Mouse (Mus musculus) megakaryocyte progenitor cell, adult 5-6 weeks (primary cell): Measurements from ENCODE around the gene Mphosph10. TPM values are rescaled to one million over a fixed set of nuclear protein-coding genes. Genes with fewer than 3 reads are reported as not detected.

ENCODE experiments used
- ATAC-seq: replicated peaks from 2 replicates; pipeline ENCODE4 v1.8.0; 2016; ENCODE audit warnings: mild to moderate bottlenecking, moderate TSS enrichment, inconsistent platforms; ENCODE audit not compliant: poor library complexity
- total RNA-seq, 2 experiments: library from RNA; stranded (forward) in 1 of 2; stranded (reverse) in 1 of 2; fragments of 157-497, 149-512 nt in 1 of 2; fragments of 200-1000 nt in 1 of 2; gene quantifications; 2 replicates each; pipeline versions ENCODE4 v1.2.3 to v1.2.4; 2015 to 2017

The Mphosph10 gene
- total RNA-seq (2015) (99.9 and 108 TPM in 2 replicates), total RNA-seq (2017) (130 and 173 TPM in 2 replicates)

DNA sequence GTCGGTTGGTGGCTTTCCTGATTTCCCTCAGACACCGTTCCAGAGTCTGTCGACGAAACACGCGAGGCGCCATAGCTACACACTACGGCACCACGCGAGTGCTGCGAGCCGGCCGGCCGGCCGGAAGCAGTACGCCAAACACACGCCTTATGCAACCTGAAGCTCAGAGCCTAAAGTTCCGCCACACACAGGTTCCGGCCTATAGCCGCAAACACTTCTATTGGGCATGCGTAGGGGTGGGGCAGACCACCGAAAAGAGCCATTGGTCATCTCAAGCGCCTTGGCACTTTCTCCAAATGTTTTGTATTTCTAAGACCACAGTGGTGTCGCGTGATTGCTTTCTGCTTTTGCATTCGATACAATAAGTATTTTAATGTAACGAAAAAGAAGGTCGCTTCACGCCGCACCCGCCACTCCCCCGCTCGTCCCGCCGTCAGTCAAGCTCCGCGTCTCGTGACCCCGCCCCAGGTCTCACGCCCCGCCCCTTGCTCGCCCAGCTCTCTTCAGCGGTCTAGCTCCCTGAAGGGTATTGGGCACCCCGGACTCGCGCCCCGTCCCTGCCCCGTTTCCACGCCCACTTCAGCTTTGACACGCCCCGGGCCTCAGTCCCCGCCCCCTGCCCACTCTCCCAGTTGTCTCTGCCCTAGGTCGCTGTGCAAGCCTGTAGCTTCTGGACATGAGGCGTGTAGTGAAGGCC is at the start of gene Mphosph10, which contains the start of gene Mcee:
TSS of gene Mphosph10 (minus strand) at position 147 of the 697 bp plus-strand sequence.
TSS of gene Mcee (plus strand) at position 486 of the 697 bp plus-strand sequence.
- peak; percentile 90 for ATAC-seq

DNA sequence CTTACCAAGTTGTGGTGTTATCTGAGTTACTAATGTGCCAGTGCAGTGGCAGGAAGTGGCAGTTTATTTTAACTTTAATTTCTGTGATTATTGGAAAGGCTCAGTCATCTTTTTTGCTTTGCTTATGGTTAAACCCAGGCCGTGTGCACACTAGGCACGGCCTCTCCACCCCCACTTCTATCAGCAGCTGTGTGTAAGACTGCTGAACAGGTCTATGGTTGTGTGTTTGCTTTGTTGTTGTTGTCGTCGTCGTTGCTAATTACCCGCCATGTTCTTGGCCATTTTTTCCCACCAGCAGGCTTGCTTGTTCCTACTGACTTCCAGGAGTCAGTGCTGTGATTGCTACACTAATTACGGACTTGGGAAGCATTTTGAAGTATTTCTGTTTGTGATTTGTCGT is 48.5 kb upstream of the Mphosph10 start:
- no peak for ATAC-seq

DNA sequence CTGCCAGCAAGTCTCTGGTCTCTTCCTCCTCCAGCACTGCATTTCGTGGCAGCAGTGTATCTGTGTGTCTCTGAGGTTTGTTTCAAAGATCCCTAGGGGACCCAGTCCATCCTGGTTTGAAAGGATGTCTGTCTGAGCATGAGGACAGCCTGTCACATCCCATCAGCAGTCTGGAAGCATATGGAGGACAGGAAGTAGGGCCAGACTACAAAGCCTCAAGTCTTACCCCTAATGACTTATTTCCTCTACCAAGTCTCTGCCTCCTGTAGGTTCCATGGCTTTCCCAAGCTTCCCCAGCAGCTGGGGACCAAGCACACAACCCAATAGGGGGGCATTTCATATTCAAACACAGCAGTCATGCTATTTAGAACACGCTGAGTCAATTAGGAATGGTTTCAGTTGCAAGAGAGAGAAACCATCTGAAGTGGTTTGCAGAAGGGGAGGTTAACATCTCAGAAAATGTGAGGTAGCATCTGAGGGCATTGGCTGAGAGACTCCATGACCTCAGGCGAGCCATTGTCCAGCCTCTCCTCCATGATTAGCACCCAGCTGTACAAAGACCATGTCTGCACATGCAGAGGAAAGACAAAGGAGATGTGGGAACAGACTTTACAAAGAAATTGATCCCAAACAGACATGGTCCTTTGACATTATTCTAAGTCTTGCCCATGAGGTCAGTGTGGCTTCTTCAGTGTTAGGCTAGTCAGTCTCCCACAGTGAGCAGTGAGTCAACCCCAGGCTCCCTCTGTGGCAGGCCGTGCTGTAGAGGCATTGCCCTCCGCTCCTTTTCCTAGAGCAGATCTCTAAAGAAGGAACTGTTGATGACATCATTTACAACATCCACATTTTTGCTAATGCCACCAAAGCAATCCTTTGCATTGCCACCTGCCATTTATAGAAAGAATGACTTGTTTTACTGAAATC is 47.8 kb upstream of the Mphosph10 start:
- no peak for ATAC-seq

DNA sequence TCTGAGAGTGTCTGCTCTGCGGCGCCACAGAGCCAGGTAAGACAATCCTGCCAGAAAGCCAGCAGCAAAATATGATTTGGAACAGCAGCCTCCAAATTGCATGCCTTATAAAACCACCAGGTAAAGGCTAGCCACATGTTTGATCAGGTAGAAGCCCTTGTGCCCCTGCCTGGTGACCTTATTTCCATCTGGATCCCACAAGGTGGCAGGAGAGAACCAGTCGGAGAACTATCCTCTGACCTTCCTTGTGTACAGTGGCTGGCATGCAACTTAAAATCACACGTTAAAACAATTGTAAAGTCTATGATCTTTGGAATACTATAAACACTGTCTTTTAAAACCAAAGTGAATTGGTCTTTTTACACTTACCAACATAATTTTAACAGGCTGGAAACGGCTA is 32.8 kb upstream of the Mphosph10 start:
- ATAC-seq: no peak

DNA sequence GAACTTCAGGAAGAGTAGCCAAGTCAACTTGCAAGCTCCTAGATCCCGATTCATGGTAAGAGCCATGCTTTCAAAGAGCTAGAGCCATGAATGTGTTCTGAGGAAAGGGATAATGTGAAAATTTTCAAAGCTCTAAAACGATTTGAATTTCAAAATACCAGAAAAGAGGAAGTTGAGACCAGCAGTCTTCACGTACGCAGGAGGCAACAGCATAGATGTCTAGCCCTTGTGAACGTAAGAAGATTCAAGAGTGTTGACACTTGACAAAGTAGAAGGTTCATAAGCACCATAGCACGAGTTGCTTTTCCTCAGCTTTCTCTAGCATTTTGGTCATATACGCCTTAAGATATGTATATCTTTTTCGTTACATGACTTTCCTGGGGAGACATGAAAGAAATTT is 11.9 kb upstream of the Mphosph10 start:
- peak; percentile 61 for ATAC-seq

DNA sequence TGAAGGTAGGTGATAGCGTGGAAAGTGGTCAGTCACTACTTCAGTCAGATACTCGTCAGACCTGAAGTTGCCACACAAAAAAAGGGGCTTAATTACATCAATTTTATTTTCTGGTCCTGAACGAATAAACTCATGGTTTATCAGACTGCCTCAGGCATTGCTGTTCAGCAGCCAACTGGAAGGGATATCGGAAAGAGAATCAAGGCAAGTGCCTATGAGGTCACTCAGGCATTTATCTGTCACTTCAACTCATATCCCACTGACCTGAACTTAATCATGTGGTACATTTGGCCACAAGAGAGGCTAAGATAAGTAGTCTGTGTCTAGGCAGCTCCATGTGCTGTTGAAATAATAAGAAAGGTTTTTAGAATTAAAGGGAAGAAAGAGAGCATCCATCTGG is 10.4 kb upstream of the Mphosph10 start:
- ATAC-seq: peak; percentile 33

DNA sequence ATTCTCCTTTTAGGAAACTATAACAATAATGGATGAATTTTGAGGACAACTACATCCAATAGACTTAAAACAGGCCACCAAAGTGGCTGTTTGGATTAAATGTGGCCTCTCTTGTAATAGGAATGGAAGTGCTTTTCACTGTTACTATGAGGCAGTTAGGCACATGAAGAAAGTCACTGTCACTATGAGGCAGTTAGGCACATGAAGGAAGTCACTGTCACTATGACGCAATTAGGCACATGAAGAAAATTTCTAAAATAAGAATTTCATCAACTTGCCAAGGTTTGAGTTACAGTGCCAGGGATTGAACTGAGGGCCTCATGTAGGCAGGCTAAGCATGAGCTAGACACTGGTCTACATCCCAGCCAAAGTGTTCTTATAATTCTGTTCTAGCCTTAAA is 8.7 kb upstream of the Mphosph10 start:
- ATAC-seq: peak; percentile 78

DNA sequence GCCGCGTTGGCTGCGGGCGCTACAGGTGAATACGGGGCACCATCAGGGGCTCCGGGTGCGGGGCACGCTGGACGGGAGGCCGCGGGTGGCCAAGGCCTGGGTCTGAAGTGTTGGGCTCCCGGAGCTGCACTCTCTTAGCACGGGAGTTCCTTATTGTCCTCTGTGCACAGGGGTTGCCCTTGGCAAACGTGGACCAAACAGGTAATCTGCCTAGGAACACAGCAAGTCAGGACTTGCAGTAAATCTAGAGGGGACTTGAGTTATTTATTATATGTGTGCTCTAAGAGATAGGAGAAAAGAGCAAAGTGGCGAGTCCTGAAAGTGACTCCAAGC is 717 bp upstream of the Mphosph10 start:
- ATAC-seq: no peak; the same call in 1 of the 2 replicates

DNA sequence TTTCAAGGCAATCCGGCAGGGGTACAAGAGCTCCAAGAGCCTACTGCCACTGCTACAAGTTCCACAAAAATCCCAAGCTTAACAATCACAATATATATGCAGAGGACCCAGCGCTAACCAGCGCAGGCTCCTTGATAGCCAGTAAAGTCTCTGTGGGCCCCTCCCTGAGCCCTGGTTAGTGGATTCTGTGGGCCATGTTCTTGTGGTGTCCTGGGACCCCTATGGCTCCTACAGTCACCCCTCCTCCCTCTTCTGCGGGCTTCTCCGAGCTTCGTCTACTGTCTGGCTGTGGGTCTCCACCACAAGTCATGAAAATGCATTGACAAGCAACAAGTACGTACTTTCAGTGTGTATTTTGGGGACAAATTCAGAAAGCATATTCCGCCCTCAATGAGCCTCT is 589 bp downstream of the Mphosph10 start:
- peak; percentile 14; the same call in 1 of the 2 replicates for ATAC-seq

DNA sequence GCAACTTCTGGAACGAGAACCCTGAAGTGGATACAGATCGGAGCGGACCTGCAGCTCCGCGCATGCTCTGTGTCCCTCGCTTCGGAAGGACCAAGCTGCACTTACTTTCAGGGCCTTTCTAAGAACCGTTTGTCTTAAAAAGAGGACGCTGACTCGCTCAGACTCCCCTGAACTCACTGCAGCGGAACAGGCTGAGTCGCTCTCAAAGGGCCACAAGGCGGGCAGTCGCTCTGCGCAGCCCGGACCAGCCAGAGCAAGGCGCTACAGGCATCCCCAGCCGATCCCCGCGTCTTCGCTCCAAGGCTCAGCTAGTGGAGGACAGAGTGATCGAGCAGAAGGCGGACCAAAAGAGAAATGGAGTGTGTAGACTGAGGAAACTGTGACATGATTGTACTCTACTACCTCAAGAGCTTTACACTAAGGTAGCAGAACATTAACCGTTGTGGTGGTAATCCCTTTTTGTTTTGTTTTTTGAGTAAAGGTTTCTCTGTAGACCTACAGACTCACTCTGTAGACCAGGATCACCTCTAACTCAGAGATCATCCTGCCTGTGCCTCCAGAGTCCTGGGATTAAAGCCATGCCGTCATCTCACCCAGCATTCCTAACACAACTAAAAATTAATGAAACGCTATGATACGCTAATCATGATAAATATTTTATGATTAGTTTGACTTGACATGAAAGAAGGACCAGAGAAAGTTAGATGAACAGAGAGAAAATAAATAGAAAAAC is 18.1 kb downstream of the Mphosph10 start, which contains the start of gene Fan1:
TSS of gene Fan1 (minus strand) at position 266 of the 733 bp plus-strand sequence.
- peak; percentile 98 for ATAC-seq

DNA sequence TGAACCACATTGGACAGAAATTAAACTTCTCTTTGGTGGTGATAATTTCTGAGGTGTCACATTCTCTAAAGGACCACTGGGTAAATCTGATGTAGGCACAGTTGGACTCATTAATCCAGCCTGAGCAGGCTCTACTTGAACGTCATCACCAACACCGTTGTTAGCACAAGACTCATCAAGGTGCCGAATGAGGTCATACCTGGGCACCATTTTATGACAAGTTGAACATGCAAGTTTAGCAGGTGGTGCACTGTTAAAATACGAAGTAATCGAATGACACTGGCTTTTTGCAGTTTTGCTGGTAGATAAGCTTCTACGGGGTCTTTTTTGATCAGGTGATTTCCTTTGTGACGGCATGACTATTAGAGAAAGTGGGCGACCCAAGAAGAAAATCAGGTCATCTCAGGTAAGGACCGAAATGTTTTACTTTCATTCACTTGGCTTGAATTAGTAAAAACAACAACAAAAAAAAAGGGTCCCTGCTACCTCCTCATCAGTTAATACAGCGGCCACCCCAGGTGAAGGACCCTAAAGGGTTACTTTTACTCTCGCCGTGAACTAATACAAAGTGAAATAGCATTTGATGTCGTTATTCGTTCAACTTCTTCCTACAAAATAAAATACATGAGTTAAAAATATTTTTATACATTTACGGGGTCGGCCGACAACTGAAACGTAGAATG is 18.8 kb downstream of the Mphosph10 start:
- ATAC-seq: peak; percentile 27; the same call in 1 of the 2 replicates

DNA sequence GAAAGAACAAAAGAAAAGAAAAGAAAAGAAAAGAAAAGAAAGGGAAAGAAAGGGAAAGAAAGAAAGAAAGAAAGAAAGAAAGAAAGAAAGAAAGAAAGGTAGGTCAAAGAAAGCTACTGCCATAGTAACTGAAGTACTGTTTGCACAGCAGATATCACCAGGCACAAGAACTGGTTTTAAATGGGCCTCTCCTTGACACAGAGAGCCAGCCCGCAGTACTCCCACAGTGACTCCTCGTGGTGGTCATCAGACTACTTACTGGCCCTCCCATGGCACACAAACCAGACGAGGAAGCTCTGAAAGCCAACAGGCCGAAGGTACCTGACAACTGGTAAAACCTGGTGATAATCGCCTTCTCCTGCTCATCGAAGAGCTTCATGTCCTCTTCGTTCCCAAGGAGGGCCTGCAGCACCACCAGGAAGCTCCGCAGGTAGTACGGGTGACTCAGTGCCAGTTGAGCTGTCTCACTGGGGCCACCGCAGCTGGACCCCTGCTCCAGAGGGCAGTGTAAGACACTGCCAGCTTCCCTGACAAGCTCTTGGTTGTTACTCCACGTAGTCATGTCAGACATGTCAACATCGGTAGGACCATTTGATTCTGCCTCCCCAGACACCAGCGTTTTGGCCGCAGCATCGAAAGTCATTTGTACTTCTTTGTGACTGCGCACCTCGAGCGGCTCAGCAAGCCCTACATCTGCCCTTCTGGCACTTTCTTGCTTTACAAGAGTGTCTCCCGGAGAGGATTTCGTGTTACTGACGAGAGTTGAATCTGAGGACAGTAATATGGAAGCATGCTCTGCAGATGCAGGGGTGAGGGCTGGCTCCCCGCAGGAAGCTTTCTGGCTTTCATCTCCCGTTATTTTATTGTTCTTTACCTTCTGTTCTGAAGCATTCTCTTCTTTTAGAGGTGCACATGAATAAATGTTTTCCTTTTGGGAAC is 19.9 kb downstream of the Mphosph10 start:
- no peak for ATAC-seq

DNA sequence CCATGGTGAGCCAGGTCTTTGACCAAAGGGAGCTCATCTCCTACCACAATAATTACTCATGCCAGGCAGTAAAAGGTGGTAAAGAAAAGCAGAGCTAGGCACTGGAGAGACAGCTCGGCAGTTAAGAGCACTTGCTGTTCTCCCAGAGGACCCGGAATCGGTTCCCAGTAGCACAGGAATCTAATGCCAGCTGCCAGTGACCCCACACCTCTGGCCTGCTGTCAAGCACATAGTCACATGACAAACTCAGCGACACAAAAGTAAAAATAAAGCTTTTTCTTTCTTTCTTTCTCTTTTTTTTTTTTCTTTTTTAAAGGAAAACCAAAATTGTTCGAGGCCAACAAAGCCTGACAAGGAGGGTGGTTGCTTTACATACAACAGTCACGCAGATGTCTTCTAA is 22.2 kb downstream of the Mphosph10 start:
- no peak for ATAC-seq

DNA sequence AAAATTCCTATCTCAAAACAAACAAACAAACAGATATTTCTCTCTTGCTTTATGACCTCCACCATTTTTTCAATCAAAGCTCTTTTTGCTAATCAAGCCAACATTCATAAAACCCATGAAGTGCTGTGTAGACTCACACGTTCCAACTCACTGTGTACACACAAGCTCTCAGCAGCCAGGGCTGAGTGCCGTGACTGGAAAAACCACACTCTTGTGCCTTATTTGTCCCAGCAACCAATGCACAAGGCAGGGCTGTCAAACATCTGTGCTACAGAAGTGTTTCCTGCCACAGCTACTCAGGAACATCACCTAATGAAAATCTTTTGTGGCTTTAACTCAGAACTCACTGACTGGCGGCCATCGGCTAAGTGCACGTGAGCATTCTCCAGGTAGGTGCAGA is 26.2 kb downstream of the Mphosph10 start:
- no peak for ATAC-seq

DNA sequence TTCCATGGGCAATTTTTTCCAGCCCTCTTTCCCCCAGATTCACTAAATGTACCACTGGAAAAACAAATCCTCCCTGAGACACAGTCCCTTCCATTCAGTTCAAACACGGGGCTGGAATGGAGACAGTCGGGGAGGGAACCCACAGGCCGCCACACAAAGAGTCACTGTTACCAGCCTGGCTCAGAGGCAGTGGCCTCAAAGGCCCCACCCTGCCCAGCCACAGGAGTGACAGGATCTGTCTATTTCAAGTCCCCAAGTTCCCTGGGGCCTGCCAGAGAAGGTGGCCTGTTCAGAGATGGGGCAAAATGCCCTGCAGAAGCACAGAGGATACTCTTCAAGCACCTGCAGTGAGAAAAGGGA is 31.5 kb downstream of the Mphosph10 start:
- no peak for ATAC-seq

DNA sequence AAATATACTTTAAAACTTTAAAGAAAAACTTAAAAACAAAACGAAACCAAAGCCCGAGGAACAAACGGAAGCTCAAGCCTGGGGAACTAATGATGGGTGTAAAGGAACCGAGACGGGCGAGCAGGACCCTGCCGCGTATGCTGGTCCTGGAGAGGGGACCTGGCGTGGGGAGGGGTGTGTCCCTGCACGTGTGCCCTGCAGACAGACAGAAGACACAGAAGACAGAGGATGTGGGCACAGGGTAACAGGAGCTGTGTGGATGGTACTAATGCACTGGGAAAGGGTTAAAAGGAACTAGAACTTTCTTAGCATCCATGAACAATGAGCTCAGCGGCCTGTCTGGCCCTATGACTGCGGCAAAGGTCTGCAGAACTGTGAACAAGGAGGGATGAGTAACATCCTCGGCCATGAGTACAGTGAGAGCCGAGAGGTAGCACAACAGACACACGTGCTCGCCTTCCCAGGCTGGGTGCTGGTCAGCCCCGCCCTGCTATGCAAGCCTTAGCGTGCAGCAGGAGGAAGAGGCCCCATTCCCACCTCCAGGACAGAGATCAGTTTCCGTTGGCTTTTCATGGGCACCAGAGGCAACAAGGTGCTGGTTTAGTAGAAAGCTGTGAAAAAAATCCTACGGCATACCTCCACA is 32.0 kb downstream of the Mphosph10 start:
- ATAC-seq: no peak

DNA sequence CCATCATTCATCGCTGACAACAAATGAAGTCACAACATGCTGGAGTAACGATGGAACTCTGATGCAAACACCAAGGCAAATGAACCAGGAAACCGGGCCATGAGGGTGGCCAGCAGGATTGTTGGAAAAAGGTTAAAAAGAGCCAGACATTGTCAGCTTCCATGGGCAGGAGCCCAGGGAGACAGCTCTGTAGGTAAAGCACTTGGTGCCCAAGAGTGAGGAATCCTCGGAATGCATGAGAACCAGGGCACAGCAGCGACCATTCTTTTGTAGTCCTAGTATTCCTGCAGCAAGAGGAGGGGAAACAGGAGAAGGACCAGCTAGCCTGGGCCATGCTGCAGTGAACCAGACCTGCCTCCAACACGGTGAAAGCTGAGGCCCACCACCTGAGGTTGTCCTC is 33.4 kb downstream of the Mphosph10 start:
- no peak for ATAC-seq

DNA sequence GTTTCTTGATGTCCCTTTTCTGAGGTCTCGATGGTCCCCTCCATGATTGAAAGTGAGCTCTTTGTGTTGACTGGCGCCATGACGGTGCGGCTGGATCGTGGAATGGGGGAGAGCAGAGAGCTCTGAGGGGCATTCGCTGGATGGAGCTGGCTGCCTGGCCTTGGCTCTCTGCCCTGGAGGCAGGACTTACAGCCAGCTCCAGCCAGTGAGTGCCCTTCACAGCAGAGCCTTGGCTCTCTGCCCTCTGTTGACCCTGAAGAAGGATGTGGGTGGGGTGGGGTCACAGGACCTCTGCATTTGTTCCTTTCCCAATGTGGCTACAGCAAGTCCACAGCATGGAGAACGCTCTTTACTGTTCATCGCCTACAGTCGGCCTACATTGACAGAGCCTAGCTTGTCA is 34.7 kb downstream of the Mphosph10 start:
- no peak for ATAC-seq

DNA sequence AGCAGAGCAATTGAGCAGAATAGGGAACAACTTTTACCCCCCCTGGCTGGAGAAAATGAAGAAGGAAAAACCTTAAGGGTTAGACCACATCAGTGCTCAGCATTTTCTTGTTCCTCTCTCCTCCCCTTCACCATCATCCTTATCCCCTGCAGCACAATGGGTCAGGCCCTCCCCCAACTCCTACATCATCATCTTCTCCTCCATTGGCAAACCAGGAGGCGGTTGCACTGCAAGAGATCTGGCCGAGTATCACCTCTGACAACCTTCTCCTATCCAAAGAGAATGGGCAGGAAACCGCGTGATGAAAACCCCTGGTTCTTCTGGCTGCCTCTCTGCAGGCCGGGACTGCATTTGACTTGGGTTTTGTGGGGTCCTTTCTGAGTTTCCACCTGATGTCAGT is 35.4 kb downstream of the Mphosph10 start:
- 0 out of 2 replicates have a peak, but pooled peaks have one; percentile 17 for ATAC-seq
